Mouse (Mus musculus) limb, embryonic 10.5 days (tissue): ENCODE measurements around the gene Pigb. TPM values are rescaled to one million over a fixed set of nuclear protein-coding genes. Genes with fewer than 3 reads are reported as not detected.
"Not testable (repeated sequence)": the region's sequence is repeated elsewhere in the genome, so short reads cannot be mapped to it uniquely, and the experiment has no call there.

Experiments used
- DNase-seq: peaks from one replicate; pipeline ENCODE4 v3.0.0-alpha.2; 2017; ENCODE audit warnings: low spot score
- H3K27ac ChIP-seq: fragments of 300-500 bp; sonication (generic); 2 replicates; pipeline ENCODE4 v1.5.1; 2016; ENCODE audit warnings: mild to moderate bottlenecking
- H3K27me3 ChIP-seq: fragments of 300-500 bp; sonication (generic); 2 replicates; pipeline ENCODE4 v1.6.1; 2016; ENCODE audit warnings: low read depth, mild to moderate bottlenecking; ENCODE audit not compliant: poor library complexity, severe bottlenecking
- H3K36me3 ChIP-seq: fragments of 300-500 bp; sonication (generic); 2 replicates; pipeline ENCODE4 v1.6.1; 2016; ENCODE audit warnings: mild to moderate bottlenecking, moderate library complexity
- H3K4me1 ChIP-seq: fragments of 300-500 bp; sonication (generic); 2 replicates; pipeline ENCODE4 v1.6.1; 2016
- H3K4me3 ChIP-seq: fragments of 300-500 bp; sonication (generic); 2 replicates; pipeline ENCODE4 v1.5.1; 2016; ENCODE audit warnings: mild to moderate bottlenecking, moderate library complexity
- H3K9me3 ChIP-seq: fragments of 300-500 bp; sonication (generic); replicated peaks from 2 replicates; pipeline ENCODE4 v1.6.1; 2016; ENCODE audit warnings: mild to moderate bottlenecking
- WGBS: fragments of 180-500 bp; shearing (Covaris S2); methylation state at CpG from one replicate; pipeline ENCODE4 v1.1.7; 2016; 5-methylcytosine and 5-hydroxymethylcytosine counted together
- polyA plus RNA-seq: library from polyadenylated mRNA; unstranded; fragments of >200 nt; fragmentation: Nextera tagmentation; extraction: Ambion mirVana; gene quantifications from 2 replicates; pipeline ENCODE4 v1.2.1, GENCODE M21; 2016

Pigb gene
- 15.6 and 17.8 TPM in 2 replicates for polyA plus RNA-seq

DNA sequence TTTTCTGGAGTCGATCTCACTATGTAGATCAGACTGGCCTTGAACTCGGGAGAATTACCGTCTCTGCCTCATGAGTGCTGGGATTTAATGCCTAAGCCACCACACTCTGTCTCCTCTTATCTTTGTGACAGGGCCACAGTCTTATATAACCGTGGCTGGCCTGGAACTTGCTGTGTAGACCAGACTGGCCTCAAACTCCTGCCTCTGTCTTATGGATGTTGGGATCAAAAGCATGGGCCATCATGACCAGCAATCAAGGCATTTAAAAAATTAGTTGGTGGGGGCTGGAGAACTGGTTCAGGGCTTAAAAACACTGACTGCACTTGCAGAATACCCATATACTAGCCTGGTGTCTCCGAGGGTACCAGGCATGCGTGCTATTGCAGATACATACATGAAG lies at the start of gene Pigb:
TSS of gene Pigb (minus strand) at position 299 of the 400 bp plus-strand sequence.
- peak within 1 kb of the TSS; percentile 84 for H3K27ac ChIP-seq
- H3K9me3 ChIP-seq = no peaks in the 10 kb centered on the region
- no peak for DNase-seq
- H3K27me3 ChIP-seq = peaks cover 2% of the 10 kb centered on the region; the same call in 1 of the 2 replicates
- H3K4me3 ChIP-seq = peak within 1 kb of the TSS; percentile 84
- H3K4me1 ChIP-seq = peaks cover 27% of the 10 kb centered on the region
- 33% methylated on average over 6 of the region's 6 CpGs for WGBS
- H3K36me3 ChIP-seq = 0 out of 2 replicates have a peak, but pooled peaks cover 4% of the 10 kb centered on the region

DNA sequence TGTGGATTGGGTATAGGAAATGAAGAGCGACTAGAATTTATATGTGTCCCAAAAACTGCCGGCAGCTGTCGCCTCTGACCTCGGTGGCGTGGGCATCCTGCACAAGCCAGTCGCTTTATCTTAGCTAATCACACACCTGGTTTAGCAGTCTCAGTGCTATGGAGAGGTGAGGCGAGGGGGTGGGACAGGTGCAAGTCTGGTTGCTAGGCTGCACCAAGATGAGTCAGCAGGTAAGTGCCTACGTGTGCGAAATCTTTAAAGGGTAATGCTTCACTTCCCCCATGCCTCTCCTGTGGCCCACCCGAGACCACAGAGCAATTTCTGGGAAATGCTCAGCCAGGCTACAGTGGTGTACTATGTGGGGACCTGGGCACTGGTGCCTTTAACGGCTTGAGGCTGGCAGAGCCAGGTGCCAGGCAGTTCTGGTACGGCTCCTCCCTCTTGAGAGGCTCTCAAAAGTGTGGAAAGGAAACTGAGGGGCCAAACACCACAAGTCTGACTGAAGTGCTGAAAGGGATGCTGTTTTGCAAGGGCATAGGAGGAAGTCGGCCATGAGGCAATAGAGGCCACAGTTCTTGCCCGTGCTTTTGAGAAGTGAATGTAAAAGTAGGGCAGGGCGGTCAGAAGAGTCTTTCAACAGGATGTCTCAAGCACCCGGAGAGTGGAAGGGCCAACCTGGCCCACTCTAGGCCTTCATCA lies 49.2 kb upstream of the Pigb start:
- WGBS = 74% methylated on average over 16 of the region's 16 CpGs
- no peak for DNase-seq
- H3K4me3 ChIP-seq = no peak overlapping the region

DNA sequence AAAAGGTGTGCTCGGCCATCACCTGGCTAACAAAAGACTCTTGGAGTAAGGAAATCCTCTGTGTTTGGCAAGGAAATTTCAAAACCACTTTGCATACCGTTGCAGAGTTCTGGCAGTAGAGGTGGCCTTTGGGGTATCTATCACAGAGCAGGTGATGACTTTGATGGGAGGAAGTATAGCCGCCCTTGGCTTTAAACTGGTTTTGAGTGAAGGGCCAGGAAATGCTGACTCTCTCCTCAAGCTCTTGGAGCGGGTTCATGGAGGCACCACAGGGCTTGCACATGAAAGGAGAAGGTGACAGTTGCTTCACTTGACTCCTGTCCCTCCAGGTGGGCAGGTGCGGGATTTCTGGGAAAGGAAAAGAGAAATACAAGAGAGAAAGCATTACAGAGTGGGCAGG lies 47.4 kb upstream of the Pigb start:
- no peak overlapping the region for H3K27ac ChIP-seq
- 0 out of 2 replicates have a peak, but pooled peaks cover 4% of the 10 kb centered on the region for H3K27me3 ChIP-seq
- H3K9me3 ChIP-seq = no peaks in the 10 kb centered on the region
- WGBS = 76% methylated on average over 5 of the region's 5 CpGs
- no peak for DNase-seq
- no peaks in the 10 kb centered on the region for H3K36me3 ChIP-seq
- no peaks in the 10 kb centered on the region for H3K4me1 ChIP-seq
- no peak overlapping the region for H3K4me3 ChIP-seq

More for the DNA sequence above, 49.2 kb upstream of the Pigb start:
- H3K36me3 ChIP-seq = no peaks in the 10 kb centered on the region
- peaks cover under 1% of the 10 kb centered on the region; the same call in 1 of the 2 replicates for H3K4me1 ChIP-seq
- H3K9me3 ChIP-seq = no peaks in the 10 kb centered on the region
- no peak overlapping the region for H3K27ac ChIP-seq
- H3K27me3 ChIP-seq = 0 out of 2 replicates have a peak, but pooled peaks cover 4% of the 10 kb centered on the region

DNA sequence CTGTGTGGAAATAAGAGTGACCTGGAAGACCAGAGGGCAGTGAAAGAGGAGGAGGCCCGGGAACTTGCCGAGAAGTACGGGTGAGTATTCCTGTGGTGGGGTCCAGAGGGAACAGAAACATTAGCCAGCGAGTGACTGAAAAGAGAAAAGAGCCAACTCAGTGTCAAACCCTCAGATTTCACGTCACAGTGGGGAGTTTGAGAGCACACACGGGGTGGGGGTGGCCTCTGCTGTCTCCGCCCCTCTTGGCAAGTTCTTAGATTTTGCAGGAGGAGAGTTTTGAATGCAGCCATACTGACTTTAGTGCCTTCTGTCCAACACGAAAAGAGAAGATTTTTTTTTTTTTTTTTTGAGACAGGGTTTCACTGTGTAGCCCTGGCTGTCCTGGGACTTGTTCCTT lies 46.9 kb upstream of the Pigb start:
- DNase-seq = no peak
- H3K9me3 ChIP-seq = no peaks in the 10 kb centered on the region
- H3K27ac ChIP-seq = no peak overlapping the region
- no peaks in the 10 kb centered on the region for H3K4me1 ChIP-seq
- 70% methylated on average over 8 of the region's 8 CpGs for WGBS
- H3K36me3 ChIP-seq = no peaks in the 10 kb centered on the region
- 0 out of 2 replicates have a peak, but pooled peaks cover 4% of the 10 kb centered on the region for H3K27me3 ChIP-seq
- H3K4me3 ChIP-seq = no peak overlapping the region

DNA sequence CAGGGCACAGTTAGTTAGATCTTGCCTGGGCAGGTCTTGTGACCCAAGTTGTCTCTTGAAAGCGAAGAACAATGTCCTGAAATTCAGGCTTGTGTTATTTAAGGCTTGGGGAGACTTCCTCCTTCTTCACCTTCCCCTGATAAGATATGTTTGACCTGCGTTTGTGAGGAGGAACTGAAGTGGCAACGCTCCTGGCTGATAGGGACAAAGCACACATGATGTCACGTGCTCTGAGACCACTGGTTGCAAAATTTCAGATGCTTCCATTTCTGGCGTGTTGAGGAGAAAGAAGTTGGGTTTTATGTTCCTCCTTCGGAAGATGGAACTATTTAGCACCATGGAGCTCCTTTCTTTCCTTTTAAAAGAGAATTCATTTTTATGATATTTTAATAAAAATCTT lies 45.7 kb upstream of the Pigb start:
- Histone ChIP-seq H3K4me3 (no peak overlapping the region), H3K9me3 (no peaks in the 10 kb centered on the region), H3K36me3 (no peaks in the 10 kb centered on the region), H3K27ac (no peak overlapping the region), H3K27me3 (0 out of 2 replicates have a peak, but pooled peaks cover 4% of the 10 kb centered on the region), H3K4me1 (no peaks in the 10 kb centered on the region)
- 86% methylated on average over 6 of the region's 6 CpGs for WGBS
- no peak for DNase-seq

DNA sequence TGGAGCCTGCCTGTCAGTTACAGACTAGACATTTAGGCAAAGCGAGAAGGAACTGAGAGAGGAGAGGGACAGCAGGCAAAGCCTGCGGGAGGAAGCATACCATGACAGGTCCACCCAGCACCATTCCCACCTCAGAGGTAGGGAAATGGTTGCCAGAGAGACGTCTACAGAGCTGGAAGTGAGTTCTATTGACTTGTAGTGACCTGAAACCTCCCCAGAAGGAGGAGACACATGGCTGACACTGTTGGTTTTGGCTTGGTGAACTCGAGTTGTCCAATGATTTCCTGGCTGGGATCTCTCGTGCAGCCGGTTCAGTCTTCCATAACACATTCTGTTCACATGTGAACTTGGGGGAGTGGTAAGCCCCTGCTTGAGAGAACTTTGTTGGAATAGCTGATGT lies 43.8 kb upstream of the Pigb start:
- H3K9me3 ChIP-seq = no peaks in the 10 kb centered on the region
- H3K4me3 ChIP-seq = no peak overlapping the region
- H3K27ac ChIP-seq = no peak overlapping the region
- DNase-seq = no peak
- 0 out of 2 replicates have a peak, but pooled peaks cover 4% of the 10 kb centered on the region for H3K27me3 ChIP-seq
- no peaks in the 10 kb centered on the region for H3K36me3 ChIP-seq
- 79% methylated on average over 6 of the region's 6 CpGs for WGBS
- H3K4me1 ChIP-seq = no peaks in the 10 kb centered on the region

DNA sequence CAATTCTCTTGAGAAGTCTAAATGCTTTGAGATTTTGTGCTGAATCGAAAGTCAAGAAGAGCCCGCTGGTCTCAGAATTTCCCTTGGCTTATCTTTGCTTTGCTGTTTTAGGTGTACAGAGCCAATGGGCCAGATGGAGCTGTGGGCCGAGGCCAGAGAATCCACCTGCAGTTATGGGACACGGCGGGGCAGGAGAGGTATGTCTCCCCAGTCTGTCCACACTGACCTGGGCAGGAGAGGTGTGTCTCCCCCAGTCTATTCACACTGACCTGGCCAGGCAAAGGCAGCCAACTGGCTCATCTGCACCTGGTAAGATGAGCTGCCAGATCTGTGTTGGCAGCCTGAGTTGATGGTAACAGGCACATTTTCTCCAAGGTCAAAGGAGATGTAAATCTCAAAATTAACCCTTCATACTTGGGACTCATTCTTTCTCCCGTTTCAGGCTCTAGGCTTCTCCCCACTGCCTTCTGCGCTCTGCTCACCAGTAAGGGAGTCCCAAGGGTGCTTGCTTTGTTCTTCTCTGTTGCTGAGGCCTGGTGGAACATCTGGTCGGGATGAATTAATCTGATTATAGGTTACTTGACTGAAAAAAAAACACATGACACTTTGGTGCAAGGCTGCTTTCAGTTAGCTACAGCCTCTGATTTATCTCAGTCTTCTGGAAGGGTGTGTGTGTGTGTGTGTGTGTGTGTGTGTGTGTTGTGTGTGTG lies 42.3 kb upstream of the Pigb start:
- Histone ChIP-seq H3K9me3 (no peaks in the 10 kb centered on the region), H3K27me3 (0 out of 2 replicates have a peak, but pooled peaks cover under 1% of the 10 kb centered on the region), H3K36me3 (no peaks in the 10 kb centered on the region), H3K27ac (no peak overlapping the region), H3K4me1 (no peaks in the 10 kb centered on the region), H3K4me3 (no peak overlapping the region)
- no peak for DNase-seq
- 86% methylated on average over 8 of the region's 8 CpGs for WGBS

DNA sequence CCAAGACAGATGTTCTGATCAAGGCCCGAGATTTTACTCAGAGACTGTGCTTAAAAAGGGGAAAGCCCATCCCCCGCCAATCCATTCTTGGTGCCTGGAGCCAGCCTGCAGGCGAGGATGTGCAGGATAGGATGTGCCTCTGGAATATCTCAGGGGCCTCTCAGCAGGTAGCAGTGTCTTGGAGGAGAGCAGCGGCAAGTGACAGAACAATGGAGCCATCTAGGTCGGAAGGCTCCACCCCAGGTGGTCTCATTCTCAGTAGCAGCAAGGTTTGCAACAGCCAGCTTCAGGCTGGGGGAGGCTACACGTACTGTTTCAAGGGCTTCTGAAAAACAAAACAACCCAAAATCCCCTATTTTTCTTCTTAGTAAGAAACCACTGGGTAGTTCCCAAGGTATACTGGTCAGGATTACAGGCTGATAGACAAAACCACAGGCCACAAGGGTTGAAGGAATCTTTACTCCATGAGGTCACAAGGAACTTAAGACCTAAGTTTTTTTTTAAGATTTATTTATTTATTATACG lies 39.7 kb upstream of the Pigb start:
- Histone ChIP-seq H3K4me3 (no peak overlapping the region), H3K4me1 (no peaks in the 10 kb centered on the region), H3K27ac (no peak overlapping the region), H3K27me3 (no peaks in the 10 kb centered on the region), H3K36me3 (no peaks in the 10 kb centered on the region), H3K9me3 (no peaks in the 10 kb centered on the region)
- 65% methylated on average over 7 of the region's 7 CpGs for WGBS
- no peak for DNase-seq

DNA sequence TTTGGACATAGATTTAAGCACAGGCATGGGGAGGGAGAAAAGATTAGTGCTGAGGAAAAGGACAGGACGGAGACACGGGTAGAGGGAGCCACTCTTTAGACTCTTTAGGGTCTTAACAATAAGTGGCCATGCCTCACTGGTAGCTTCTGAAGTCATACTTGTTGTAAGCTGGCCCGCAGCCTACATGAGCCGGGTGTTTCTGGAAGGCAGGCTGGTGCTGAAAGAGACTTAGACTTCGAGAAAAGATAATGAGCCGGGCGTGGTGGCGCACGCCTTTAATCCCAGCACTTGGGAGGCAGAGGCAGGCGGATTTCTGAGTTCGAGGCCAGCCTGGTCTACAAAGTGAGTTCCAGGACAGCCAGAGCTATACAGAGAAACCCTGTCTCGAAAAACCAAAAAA lies 39.2 kb upstream of the Pigb start:
- not testable (repeated sequence) for H3K27ac ChIP-seq, H3K36me3 ChIP-seq, H3K4me3 ChIP-seq, H3K9me3 ChIP-seq, H3K4me1 ChIP-seq, H3K27me3 ChIP-seq, DNase-seq
- 90% methylated on average over 11 of the region's 12 CpGs for WGBS

DNA sequence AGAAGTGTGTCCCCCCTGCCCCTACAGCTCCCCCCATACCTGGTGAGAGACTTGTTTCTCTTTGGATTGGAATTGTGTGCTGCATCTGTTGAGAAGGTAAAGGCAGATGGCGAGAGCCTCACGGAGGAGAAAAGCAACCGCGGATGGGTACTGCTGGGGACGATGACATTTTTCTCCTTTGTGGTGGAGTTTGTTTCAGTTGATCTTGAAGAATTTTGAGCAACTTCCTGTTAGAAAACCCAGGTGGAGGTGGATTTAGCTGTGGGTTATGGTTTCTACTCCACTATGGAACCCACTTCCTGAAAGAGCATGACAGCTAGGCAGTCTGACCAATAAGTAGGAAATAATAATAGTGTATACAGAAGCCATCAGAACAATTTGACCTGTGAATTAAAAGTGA lies 33.0 kb upstream of the Pigb start:
- 94% methylated on average over 5 of the region's 5 CpGs for WGBS
- Histone ChIP-seq H3K4me3 (no peak overlapping the region), H3K4me1 (peaks cover 6% of the 10 kb centered on the region), H3K9me3 (no peaks in the 10 kb centered on the region), H3K27me3 (no peaks in the 10 kb centered on the region), H3K27ac (no peak overlapping the region), H3K36me3 (no peaks in the 10 kb centered on the region)
- no peak for DNase-seq

DNA sequence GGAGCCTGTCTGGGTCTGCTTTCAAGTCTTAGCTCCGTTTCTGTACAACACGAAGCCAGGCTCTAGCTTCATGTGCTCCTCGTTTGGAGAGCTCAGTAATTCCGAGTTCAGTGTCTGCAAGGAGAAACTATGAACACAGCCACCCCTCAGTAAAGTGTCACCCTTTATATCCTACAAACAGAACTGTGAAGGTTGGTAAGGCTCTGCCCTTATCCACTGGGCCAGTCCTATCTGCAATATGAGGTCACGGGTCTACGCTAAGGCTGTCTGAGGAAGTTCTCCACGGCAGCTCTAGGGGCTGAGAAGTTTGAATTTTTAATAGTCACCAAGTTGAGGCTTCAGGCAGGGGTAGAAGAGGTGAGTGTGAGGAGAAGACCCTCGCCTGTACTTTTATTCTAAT lies 32.2 kb upstream of the Pigb start:
- WGBS = 82% methylated on average over 8 of the region's 8 CpGs
- H3K4me3 ChIP-seq = no peak overlapping the region

DNA sequence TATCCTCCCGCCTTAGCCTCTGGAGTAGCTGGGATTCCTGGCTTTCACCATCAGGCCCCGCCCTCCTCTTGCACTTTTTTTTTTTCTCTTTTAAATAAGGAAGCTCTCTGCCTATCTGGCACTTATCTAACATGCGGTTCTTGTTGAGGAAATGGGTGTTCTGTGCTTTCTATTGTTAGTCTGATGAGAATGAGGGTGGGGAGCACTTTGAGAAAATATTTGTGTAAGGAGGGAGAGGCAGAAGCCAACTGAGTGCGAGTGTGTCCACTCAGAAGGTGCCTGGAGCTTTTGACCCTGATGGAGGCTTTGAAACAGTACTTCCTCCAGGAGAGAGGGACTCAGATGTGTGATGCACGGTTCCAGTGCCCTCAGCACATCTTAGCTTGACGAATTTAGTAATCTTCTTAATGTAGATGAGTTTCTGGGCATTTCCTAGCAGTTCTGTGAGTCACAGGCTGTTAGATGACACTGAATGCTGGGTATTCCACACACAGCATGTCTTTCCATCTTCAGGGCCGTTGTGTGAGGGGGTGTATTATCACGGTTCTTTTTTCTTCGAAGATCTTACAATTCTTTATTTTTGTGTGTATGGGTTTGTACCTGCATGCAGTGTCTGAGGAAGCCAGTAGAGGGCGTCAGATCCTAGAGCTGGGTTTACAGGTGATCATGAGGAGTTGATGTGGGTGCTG lies 30.9 kb upstream of the Pigb start:
- no peak overlapping the region for H3K27ac ChIP-seq
- H3K4me3 ChIP-seq = no peak overlapping the region
- H3K4me1 ChIP-seq = peaks cover 23% of the 10 kb centered on the region
- no peak for DNase-seq
- H3K27me3 ChIP-seq = no peaks in the 10 kb centered on the region
- WGBS = 83% methylated on average over 10 of the region's 10 CpGs
- H3K9me3 ChIP-seq = no peaks in the 10 kb centered on the region
- H3K36me3 ChIP-seq = no peaks in the 10 kb centered on the region

More for the DNA sequence above, 32.2 kb upstream of the Pigb start:
- DNase-seq = no peak
- no peaks in the 10 kb centered on the region for H3K9me3 ChIP-seq
- H3K36me3 ChIP-seq = no peaks in the 10 kb centered on the region
- no peaks in the 10 kb centered on the region for H3K27me3 ChIP-seq
- no peak overlapping the region for H3K27ac ChIP-seq
- H3K4me1 ChIP-seq = peaks cover 13% of the 10 kb centered on the region

DNA sequence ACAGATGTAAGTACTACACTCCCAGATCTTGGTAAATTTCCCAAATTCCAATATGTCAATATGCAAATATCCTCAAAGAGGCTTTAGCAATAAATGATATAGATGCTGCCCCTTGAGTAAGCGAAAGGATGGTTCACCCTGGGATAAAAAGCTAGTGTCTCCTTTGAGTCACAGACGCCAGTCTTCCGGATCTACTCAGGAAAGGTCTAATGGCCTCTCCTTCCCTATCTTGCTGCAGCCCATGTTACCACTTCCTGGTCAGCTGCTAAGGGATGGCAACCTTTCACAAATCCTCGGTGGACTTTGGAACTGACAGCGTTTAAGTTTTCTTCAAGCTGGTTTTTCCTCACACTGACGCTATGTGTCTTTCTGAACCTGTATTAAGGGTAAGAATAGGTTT lies 28.5 kb upstream of the Pigb start:
- Histone ChIP-seq H3K36me3 (no peaks in the 10 kb centered on the region), H3K27me3 (no peaks in the 10 kb centered on the region), H3K4me1 (peaks cover 35% of the 10 kb centered on the region), H3K4me3 (no peak overlapping the region), H3K9me3 (no peaks in the 10 kb centered on the region), H3K27ac (no peak overlapping the region)
- DNase-seq = no peak
- 84% methylated on average over 6 of the region's 6 CpGs for WGBS
